Mouse (Mus musculus): ENCODE results near the gene Slc9a3r2.
"Not testable (repeated sequence)": the region's sequence is repeated elsewhere in the genome, so short reads cannot be mapped to it uniquely, and the experiment has no call there.

Gene Slc9a3r2

GRCm38 (mm10) chr17:24650070-24650616 lies at the start of gene Slc9a3r2:
Gene Slc9a3r2, minus strand, starts transcription at chr17:24650327.
- peak; percentile 87 to 88 for DNase-seq

DNA sequence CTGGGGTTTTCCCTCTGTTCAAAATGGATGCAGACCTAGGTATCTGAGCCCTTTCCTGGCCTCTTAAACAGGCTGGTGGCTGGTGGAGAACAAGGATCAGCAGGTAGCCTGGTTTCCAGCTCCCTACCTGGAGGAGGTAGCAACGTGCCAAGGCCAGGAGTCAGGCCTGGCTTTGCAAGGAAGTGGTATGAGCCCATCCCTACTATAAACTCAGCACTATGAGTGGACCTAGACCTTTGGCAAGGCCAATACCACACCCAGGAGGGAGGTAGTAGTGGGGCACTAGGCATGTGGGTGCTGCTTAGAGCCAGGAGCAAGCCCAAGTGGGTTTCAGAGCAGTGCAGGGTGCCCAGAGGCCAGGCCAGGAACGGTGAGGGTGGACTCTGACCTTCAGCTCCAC lies 49.3 kb upstream of the Slc9a3r2 start:
- DNase-seq, result no peak

DNA sequence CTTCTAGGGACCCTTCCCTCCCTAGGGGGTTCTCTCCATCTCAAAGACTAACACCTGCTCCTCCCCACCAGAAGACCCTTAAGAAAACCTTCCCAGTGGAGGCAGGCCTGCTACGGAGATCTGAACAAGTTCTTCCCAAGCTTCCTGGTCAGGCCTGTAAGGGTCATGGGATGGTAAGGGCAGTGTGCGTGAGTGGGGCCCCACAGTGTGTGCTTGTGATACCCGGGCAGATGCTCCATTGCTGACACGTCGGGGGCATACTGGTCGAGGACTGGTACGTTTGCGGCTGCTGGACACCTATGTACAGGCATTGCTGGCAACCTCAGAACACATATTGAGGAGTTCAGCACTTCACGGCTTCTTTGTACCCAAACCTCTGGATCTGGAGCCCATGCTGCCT lies 48.6 kb upstream of the Slc9a3r2 start:
- no peak for DNase-seq

DNA sequence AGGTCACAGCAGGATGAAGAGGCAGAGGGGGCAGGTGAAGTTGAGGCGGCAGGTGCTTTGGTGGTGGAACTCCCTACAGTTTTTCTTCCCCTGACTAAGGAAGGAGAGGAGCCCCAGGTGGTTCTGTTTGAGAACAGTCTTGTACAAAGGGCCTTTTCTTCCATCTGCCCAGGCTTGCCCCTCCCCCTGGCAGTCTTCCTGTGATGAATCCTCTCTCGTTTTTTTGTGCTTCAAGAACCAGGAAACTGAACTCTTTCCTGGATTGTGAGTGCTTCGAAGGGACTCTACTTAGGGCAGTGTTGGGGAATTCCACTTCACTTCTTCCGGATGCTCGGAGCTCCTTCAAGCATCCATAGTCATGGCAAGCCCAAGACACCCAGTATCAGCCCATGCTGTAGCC lies 47.9 kb upstream of the Slc9a3r2 start:
- DNase-seq, result no peak

DNA sequence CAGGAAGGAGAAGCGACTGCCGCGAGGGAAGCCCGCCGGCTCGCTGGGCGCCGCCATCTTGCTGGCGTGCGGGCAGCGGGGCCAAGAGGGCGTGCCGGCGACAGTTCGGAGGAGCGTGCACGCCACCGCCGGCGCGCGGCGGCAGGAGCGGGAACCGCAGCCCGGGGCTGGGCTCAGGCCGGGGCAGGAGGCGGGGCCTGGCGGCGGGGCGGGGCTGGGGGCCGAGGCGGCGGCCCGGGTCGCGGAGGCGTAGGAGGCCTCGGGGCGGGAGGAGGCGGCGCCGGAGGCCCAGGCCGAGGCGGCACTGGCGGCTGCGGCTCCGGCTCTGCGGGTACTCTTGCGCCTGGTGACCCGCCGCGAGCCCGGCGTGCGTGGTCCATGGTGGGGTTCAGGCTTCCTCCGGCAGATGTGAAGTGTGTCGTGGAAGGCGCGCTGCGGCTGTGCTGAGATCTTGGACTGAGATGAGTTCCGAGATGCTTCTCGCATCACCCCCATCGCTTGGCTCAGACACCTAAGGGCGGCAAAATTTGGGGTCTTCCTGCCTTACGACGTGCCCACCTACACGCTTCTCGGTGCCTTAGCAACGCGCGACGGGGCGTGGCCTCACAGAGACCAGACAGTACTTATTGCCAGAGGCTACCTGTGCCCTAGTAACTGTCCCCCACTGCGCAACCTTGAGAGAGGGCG lies 46.0 kb upstream of the Slc9a3r2 start, which contains the start of the genes Gfer and Noxo1:
TSS of gene Gfer (minus strand) at position 146 of the 687 bp plus-strand sequence.
TSS of gene Noxo1 (plus strand) at position 224 of the 687 bp plus-strand sequence.
- DNase-seq, result peak; percentile 90 to 96

DNA sequence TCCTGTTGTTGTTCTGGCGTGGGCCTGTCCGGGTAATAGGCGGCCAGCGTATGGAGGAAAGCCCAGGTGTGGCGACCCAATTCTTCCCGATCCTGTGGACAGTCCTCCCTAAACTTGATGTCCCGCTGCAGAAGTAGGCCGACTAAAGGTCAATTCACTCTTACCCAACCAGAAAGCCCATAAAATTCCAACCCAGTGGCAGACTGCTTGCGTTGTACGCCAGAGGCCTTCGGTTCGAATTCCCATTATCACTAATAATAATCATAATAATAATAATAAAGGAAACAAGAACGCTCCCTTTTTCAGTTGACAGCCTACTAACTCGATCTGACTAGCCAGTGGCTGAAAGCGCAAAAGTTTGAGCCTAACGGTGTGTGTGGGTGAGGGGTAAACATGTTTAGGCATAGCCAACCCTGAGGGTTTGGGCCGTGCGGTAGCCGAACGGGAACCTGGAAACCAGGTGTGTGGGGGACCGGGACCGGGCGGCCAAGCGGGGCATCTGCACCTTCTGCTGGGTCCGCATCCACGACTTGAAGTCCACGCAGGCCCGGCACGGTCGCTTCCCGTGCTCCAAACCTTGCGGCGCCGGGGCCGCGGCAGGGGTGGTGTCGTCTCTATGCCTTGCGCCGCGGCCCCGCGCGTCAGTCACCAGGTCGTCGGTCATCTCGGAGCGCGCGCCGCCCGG lies 45.3 kb upstream of the Slc9a3r2 start:
- no peak for DNase-seq

- DNase-seq, result no peak
Measured at GRCm38 (mm10) chr17:24692385-24692784, 42.3 kb upstream of the Slc9a3r2 start.

DNA sequence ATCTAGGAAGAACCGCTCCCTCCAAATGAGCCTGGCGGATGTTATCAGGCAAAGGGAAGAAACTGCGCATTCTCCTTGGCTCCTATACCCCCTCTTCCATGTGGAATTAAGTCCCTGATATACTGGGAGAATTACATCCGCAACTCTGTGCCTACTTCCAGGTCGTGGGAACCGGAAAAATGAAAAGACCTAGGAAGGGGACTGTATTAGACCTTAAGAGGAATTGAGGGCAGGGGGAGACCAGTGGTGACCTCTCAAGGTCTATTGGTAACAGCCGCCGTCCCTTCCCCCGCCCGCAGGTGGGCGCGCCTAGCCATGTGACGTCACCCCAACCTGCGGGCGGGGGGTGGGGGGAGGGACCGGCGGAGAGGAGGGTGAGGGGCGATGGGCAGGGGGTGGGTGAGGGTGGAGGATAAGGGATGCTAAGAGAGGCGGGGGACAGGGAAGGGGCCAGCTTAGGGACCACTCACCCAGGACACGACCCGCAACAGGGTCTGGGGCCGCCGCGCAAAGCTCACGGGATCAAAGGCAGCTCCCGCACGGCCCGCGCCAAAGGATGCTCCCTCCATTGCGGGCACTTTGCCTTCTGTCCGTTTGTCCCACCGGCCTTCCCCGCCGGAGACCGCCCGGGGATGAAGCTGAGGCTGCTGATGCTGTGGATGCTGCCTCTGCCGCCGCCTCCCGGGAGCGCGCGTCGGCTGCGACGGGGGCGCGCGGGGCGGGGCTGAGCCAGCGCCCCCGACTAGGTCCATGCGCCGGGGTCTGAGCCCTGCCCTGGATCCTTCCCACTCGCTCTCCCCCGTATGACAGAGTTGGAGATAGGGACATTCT lies 39.3 kb upstream of the Slc9a3r2 start, which contains the start of gene Syngr3:
TSS of gene Syngr3 (minus strand) at position 705 of the 831 bp plus-strand sequence.
- DNase-seq, result peak; percentile 75 to 81

DNA sequence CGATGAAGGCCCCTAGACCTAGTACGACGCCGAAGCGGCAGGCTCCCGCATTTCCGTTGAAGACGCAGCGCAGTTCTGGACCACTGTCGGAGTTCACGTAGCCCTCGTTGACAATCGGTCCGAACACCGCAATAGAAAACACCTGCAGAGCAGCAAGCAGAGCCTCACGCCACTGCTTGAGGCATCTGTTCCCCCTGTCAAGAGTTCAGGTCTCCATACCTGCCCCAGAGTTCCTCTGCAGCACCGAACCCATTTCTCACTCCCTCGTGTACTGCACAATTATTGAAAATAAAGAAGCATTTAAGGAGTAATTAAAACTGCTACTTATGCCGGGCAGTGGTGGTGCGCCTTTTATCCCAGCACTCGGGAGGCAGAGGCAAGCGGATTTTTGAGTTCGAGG lies 37.5 kb upstream of the Slc9a3r2 start:
- no peak for DNase-seq

- peak in 1 of 2 experiments; percentile 67 for DNase-seq
Measured at GRCm38 (mm10) chr17:24687146-24687595, 37.0 kb upstream of the Slc9a3r2 start.

GRCm38 (mm10) chr17:24686514-24686913 lies 36.4 kb upstream of the Slc9a3r2 start:
- peak in 1 of 2 experiments; percentile 51 for DNase-seq

DNA sequence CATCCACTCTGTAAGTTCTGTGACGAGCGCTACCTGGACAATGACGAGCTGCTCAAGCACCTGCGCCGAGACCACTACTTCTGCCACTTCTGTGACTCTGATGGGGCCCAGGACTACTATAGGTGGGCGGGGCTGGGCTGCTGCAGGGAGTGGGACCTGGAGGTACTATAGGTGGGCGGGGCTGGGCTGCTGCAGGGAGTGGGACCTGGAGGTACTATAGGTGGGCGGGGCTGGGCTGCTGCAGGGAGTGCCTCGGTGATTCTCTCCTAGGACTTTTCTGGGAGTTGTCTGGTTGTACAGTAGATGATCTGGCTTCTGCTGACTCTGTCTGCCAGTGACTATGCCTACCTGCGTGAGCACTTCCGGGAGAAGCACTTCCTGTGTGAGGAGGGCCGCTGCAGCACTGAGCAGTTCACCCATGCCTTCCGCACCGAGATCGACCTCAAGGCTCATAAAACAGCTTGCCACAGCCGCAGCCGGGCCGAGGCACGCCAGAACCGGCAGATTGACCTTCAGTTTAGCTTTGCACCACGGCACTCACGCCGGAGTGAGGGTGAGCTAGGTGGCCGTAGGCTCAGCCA lies 27.5 kb upstream of the Slc9a3r2 start:
- no peak for DNase-seq

DNA sequence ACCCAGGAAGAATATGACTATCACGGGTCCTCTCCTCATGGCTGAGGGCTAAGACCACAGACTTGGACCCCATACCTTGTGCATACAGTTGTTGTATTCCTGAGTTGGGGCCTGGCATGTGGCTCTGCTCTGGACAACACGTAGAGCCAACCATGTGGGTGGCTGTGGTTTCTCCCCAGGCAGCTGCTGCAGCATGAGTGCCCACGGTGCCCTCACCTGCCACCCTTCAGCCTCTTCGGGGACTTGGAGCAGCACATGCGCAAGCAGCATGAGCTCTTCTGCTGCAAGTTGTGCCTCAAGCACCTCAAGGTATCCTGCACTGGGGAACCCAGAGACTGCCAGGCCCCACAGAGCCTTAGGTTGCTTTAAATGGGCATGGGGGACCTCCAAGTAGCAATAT lies 26.8 kb upstream of the Slc9a3r2 start:
- no peak for DNase-seq

DNA sequence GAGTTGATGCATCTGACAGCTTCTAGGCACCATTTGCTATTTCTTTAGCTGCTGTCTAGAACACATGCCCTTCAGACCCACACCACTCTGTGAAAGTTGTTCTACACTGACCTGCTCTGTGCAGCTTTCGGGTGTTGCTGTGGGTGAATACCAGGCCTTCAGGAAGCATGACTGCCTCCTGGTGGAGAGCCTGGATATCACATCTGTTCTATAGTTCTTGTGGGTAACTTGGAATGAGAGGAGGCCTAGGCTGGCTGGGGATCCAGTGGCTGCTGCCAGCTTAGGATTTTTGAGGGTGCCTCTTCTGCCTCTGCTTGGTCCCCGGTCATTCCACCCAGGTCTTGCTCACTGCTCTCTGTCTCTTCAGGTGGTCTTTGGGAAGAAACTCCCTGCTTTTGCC lies 26.1 kb upstream of the Slc9a3r2 start:
- DNase-seq, result peak; percentile 67 to 82

GRCm38 (mm10) chr17:24674277-24674676 lies 24.1 kb upstream of the Slc9a3r2 start:
- DNase-seq, result no peak

DNA sequence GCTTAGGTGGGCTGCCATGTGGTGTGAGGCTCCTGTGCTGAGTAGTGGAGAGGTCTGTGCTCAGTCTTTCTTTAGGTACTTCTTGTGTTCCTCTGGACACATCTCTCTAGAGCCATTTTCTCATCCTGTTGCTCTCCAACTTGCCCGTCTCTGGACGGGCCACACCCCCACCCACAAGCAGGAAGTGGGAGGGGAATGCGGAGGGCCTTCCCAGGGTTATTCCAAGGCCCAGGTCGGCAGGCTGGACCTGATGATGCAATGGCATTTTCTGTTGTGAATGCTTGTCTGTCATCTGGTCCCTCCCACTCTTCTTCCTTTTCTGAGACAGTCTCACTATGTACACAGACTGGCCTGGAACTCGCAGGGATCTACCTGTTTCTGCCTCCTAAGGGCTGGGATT lies 22.0 kb upstream of the Slc9a3r2 start:
- no peak for DNase-seq

GRCm38 (mm10) chr17:24671346-24671745 lies 21.2 kb upstream of the Slc9a3r2 start:
- DNase-seq, result no peak

DNA sequence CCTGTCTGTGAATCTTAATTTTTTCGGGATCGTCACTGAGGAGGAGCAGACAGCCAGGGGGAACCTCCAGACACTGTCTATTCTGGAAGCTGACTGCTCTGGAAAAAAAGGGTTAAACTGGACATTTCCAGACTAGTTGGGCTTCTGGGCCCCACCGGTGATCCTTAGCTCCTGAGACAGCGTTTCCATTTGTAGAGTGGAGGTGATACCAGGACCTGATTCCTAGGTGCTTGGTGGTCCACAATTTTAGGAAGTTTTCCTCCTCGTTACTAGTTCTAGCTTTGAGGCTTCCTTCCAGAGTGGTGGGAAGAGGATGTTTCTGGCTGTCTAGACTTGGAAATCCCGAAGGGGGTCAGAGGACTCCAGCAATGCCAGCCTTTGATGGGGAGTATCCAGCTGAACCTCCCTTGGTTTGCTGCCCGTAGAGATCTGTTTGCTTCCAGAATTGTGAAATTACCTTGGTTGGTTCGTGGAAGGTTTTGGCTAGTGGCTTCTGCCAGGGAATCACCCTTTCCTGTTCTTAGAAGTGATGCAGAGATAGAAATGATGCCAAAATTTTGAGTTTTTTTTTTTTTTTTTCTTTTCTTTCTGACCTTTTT lies 20.2 kb upstream of the Slc9a3r2 start:
- no peak for DNase-seq

GRCm38 (mm10) chr17:24669545-24670245 lies 19.6 kb upstream of the Slc9a3r2 start, which contains the start of gene Zfp598:
Gene Zfp598, plus strand, starts transcription at chr17:24669687.
- DNase-seq, result peak; percentile 97 to 98

- not testable (repeated sequence) for DNase-seq
Measured at GRCm38 (mm10) chr17:24669214-24669544, 19.1 kb upstream of the Slc9a3r2 start.

- DNase-seq, result peak; percentile 75 to 87
Measured at GRCm38 (mm10) chr17:24667416-24667815, 17.3 kb upstream of the Slc9a3r2 start.

All from cerebellum, postnatal 25 days (tissue).